Mouse (Mus musculus) mouse embryonic stem cell (cell line): ENCODE results near the gene Ank2.

ENCODE experiments used
- in situ Hi-C, 2 experiments: fragments of 300-500 bp; cut with MboI; formaldehyde crosslinking; loops; 1 replicate in 1 of 2; 3 replicates in 1 of 2; pipeline ENCODE4 v1.14.3; 2019 to 2020; ENCODE audit warnings: low sequenced_read_pairs in 2 of 2, low pct_unique_long_range_greater_than_20kb in 1 of 2, mixed read lengths in 1 of 2; ENCODE audit not compliant: unreplicated experiment in 1 of 2

Gene Ank2

DNA sequence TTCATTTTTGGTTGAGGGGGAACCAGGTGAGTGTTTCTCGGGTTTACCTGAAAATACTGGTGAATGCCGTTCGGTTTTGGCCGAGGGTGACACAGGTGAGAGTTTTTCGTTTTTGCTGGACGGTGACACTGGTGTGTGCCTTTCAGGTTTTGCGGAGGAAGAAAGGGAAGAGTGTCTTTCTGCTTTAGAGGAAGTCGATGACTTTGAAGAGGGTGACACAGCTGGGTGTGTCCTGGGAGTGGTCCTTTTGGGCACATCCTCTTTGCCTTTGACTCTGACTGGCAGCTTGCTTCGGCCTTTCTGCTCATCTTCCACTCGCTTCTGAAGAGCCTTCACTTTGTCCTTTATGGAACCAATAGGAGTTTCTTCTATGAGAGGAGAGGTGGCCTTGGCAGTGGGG, 552.6 kb downstream of the Ank2 start:
- in situ Hi-C loops = no loop called here

DNA sequence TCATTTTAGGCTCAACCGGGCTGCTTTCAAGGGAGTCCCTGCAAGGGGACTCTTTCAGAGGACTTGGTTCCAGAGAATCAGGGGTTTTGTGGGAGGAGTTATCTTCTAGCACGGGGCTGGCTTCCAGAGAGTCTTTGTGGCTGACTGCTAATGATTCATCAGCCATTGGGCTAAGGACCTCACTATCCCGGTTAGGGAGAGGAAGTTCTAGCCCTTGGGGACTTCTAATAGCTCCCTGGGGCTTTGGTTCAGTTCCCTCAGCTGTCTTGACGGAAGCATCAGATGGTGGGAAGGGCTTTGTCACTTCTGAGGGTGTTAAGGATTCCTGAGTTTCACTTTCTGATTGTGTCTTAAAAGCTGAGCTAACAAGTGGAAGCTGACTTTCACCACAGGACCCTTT, 554.3 kb downstream of the Ank2 start:
- in situ Hi-C loops = no loop called here

DNA sequence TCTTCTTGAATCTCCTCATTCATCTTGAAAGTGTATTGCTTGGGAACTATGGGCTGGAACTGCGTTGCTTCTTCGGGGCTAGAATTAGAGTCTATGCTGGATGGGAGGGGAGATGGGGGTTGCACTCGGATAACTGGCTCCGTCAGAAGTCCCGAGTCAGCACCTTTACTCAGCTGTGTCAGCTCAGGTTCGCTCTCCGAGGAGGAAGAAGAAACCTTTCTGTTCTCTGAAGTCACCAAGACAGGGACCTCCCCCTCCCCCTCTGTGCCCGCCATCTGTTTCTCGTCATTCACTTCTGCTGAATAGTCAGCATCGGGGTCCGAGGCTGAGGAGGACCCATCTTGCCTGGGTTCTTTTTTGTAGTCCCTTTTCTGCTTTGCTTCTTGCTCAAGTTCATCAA, 555.1 kb downstream of the Ank2 start:
- in situ Hi-C loops = no loop called here

DNA sequence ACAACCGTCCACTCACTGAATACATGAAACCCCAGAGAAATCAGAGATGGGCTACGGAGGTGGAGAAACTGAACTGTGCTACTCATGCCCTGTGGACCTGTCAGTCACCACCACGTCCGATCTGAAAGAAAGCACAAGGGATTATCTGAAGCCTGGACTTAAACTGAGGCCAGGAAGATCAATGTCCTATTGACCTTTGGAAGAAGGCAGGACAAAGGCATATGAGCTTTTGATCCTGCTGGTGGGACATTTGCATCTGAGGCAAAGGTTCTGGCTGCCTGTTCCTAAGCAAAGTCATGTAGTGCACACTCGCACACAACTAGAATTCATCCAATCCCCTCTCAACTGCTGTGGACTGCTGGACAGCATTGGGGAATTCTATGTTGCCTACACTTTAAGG, 558.7 kb downstream of the Ank2 start:
- in situ Hi-C loops = no loop called here

DNA sequence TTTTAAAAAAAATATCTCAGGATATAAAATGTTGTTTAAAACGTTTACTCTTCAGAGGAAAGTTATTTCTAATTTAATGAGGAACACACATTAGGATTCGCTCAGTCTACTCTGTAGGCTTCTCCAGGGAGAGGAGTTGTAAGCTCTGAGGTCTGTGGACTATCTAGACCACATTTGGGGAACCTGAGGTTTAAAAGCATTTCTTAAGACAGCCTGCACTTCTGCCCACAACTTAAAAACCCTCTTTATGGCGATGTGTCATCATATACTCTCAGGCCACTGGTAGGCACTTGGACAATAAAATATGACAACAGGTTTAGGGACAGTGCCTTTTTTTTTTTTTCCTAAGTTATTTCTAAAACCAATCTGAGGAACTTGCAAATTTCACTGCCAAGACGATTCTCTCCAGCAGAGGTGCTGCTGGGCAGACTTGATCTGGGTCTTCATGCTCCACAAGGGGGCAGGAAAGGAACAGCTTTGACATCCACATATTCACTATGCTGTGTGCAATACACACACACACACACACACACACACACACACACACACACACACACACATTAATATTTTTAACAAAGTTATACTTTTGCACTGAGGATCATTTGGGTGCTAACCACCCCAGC, 567.2 kb downstream of the Ank2 start:
- in situ Hi-C loops = no loop called here

DNA sequence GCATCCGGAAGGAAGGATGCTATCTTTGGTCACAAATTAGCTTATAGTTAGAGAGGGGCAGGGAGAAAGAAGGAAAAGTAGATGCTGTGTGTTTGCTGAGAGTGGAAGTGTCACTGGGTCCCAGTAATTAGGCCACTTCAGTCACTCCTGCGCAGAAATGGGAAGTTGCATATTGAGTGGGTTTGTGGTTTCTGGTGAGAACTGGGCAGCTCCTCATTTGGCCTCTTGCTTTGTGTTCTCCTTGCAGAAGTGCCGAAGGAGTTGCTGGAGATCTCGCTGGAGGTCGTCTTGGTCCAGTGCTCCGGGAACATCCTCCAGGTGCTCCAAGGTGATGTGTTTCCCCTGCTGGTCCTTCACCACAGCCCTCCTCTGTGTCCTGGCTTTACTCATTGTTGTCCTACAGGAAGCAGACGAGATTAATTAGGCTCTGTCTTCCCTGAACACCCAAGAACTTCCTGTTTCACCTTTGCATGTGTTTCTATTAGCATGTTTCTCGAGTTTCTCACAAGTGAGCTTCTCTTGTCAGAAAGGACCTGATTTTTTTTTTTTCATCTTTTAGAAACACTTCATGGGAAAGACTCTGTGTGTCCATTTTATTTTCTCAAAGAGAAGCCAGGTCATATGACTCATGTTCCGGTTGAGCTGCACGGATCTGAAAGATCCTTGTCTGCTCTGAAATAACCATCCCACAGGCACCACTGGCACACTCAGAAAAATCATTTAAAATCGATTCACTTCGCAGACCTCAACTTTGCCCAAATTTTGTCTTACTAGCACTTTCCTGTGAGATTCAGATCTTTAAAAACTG, 575.4 kb downstream of the Ank2 start:
- in situ Hi-C loops = no loop called here

DNA sequence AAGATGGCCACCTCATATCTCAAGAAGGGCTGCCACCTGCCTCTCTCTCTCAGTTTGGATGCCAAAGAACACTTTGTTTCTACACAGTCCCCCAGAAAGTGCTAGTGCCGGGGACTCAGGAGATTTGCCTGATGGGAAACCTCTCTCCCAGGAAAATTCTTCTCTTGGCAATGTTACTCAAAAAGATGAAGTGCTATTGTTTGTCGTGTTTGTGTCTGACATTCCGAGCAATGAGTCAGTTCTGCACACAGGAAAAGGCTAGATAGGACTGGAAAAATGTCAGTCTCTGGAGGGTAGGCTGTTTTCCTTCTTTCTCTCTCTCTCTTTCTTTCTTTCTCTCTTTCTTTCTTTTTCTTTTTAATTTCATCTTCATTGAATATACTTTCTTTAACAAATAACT, 577.2 kb downstream of the Ank2 start:
- in situ Hi-C loops = no loop called here

DNA sequence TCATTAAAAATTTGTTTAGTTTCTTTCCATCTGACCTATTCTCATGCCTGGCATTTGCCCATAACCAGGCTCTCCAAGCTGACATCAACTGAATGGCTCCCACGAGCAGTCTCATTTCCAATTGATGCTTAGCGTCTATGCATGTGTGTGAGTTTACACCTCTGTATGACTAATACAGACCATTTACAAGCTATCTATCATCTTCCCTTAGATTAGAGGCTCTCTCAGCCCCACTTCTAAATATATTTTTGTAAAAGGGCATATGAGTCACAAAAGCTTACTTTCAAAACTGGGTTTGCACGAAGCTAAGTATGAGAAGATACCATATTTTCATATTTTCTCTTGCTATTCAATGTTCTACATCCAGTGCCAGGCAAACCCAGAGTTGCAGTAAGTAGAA, 578.9 kb downstream of the Ank2 start:
- in situ Hi-C loops = no loop called here

DNA sequence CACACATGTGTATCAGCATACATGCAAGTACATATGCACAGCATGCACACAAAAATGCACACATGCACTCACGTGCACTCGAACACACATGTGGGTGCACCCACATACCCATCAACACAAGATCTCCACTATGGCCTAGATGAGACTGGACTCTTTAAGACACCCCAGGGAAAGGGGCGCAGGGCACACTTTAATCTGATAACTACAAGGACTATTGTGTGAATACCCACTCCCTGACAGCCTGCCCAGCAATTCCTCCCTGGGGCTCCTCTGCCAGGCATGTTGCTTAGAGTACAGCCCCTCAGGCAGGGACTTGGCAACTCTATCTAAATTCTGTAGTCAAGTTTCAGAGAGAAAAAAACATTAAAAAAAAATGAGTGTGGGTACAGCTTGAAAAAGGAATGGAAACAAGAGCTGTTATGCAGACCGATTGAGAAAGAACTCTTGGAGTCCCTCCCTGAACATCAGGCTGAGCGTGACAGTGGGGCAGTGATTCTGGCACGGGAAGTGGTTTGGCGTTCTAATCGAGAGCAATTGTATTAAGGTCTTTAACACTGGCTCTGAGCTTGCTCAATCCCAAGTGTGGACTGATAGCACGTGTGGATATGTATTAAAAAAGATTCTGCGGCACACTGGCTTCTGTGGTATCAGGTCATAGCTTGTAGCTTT, 580.2 kb downstream of the Ank2 start:
- in situ Hi-C loops = no loop called here

- in situ Hi-C loops = no loop called here
Measured at GRCm38 (mm10) chr3:126916381-126916780, 582.8 kb downstream of the Ank2 start.

GRCm38 (mm10) chr3:126903543-126903942, 595.6 kb downstream of the Ank2 start:
- in situ Hi-C loops = no loop called here

DNA sequence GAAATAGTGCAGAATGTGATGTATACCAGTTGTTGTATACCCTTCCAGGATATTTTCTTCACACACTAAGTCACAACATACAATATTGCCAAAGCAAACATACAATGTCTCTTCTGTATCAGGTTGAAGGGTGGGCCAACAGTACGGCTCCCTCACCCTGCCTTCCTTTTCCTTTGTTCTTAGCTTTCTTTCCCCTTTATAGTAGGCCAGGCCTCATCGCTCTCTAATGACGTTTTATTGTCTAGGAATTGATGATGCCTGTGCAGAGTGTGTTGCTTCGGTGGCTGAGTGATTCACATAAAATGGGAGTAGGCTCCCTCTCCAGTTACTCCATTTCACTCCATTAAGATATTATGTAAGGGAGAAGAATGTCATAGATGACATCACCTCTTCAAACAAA, 612.5 kb downstream of the Ank2 start:
- in situ Hi-C loops = loop anchor here in 1 of 2 experiments (25.0 kb wide), 1 partner anchor 324 kb away; no protein-coding TSS in a partner anchor

DNA sequence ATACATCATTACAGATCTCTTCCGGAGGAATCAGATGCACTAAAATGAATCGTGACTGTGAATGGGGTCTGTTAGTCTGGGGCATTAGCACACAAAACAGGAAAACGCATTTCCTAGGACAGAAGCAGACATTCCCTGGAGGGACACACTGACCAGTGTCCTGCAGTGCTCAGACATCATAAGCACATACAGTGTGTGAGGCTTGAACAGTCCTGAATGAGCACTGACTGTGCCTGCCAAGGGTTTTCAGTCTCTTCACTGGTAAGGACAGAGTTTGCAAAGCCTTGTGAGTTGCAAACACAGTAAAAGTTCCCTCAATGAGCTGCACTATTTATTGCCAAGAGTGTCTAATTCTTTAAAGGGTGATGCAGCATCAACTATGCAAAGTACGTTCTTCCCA, 613.1 kb downstream of the Ank2 start:
- in situ Hi-C loops = loop anchor here in 1 of 2 experiments (25.0 kb wide), 1 partner anchor 324 kb away; no protein-coding TSS in a partner anchor

GRCm38 (mm10) chr3:126878233-126878632, 620.9 kb downstream of the Ank2 start:
- in situ Hi-C loops = loop anchor here in 1 of 2 experiments (25.0 kb wide), 1 partner anchor 316 kb away; no protein-coding TSS in a partner anchor
